Mouse (Mus musculus): Measurements from ENCODE around the gene Tmem59l. TPM values are rescaled to one million over a fixed set of nuclear protein-coding genes. Genes with fewer than 3 reads are reported as not detected.

Gene Tmem59l
- total RNA-seq, 1 experiment from 2014 or later: 5.6 TPM

- no peak for DNase-seq
These were observed 22.3 kb upstream of the Tmem59l start for GRCm38 (mm10) chr8:70509281-70509952.

GRCm38 (mm10) chr8:70507027-70507393 is 19.9 kb upstream of the Tmem59l start:
- no peak for DNase-seq

- DNase-seq: peak; percentile 96
These were observed 19.3 kb upstream of the Tmem59l start, which contains the start of gene Rex1bd for GRCm38 (mm10) chr8:70506328-70507026. Gene Rex1bd, minus strand, starts transcription at chr8:70506752.

- DNase-seq: peak; percentile 43
These were observed 18.7 kb upstream of the Tmem59l start for GRCm38 (mm10) chr8:70505698-70506327.

GRCm38 (mm10) chr8:70504851-70505250 is 17.7 kb upstream of the Tmem59l start:
- peak; percentile 87 for DNase-seq

GRCm38 (mm10) chr8:70504291-70504716 is 17.1 kb upstream of the Tmem59l start:
- DNase-seq: peak; percentile 81

GRCm38 (mm10) chr8:70503062-70503750 is 16.0 kb upstream of the Tmem59l start:
- DNase-seq: peak; percentile 80

GRCm38 (mm10) chr8:70502540-70502939 is 15.4 kb upstream of the Tmem59l start:
- no peak for DNase-seq

GRCm38 (mm10) chr8:70501820-70502529 is 14.8 kb upstream of the Tmem59l start:
- DNase-seq: no peak

GRCm38 (mm10) chr8:70500386-70501301 is 13.5 kb upstream of the Tmem59l start:
- DNase-seq: no peak

- peak; percentile 59 for DNase-seq
These were observed 8.6 kb upstream of the Tmem59l start for GRCm38 (mm10) chr8:70495771-70496062.

- no peak for DNase-seq
These were observed 8.0 kb upstream of the Tmem59l start for GRCm38 (mm10) chr8:70495001-70495770.

GRCm38 (mm10) chr8:70494416-70494945 is 7.3 kb upstream of the Tmem59l start:
- no peak for DNase-seq

- DNase-seq: no peak
These were observed 6.7 kb upstream of the Tmem59l start for GRCm38 (mm10) chr8:70493692-70494415.

GRCm38 (mm10) chr8:70492664-70493640 is 5.8 kb upstream of the Tmem59l start, which contains the start of gene Crlf1:
Gene Crlf1, plus strand, starts transcription at chr8:70493158.
- DNase-seq: no peak

GRCm38 (mm10) chr8:70490880-70491495 is 3.8 kb upstream of the Tmem59l start:
- no peak for DNase-seq

All from adrenal gland, postnatal 14 days (tissue).